Mouse (Mus musculus) myocyte (in vitro differentiated cells): ENCODE results near the gene Il1f5.

Source experiments
- CEBPB ChIP-seq: IDR thresholded peaks from 2 replicates; pipeline ENCODE4 v1.6.1; 2011; ENCODE audit warnings: mild to moderate bottlenecking, moderate library complexity; ENCODE audit not compliant: poor library complexity, insufficient read depth, severe bottlenecking
- E2F4 ChIP-seq: IDR thresholded peaks from one replicate; pipeline ENCODE4 v1.6.1; 2011; ENCODE audit warnings: mild to moderate bottlenecking, control low read depth, moderate library complexity; ENCODE audit not compliant: insufficient read depth
- MYOD1 ChIP-seq, 3 experiments: IDR thresholded peaks; one replicate each; pipeline ENCODE4 v1.6.1; 2011; ENCODE audit warnings: control low read depth in 2 of 3, low read depth in 2 of 3, mild to moderate bottlenecking in 2 of 3, moderate library complexity in 1 of 3; ENCODE audit not compliant: insufficient read length in 2 of 3, control insufficient read depth in 1 of 3
- MYOG ChIP-seq, 3 experiments: IDR thresholded peaks; one replicate each; pipeline ENCODE4 v1.6.1; 2011; ENCODE audit warnings: control low read depth in 2 of 3, low read depth in 2 of 3, mild to moderate bottlenecking in 2 of 3; ENCODE audit not compliant: insufficient read length in 2 of 3, control insufficient read depth in 1 of 3, insufficient read depth in 1 of 3
- POLR2A ChIP-seq: IDR thresholded peaks from one replicate; pipeline ENCODE4 v1.6.1; 2011; ENCODE audit warnings: low read depth, mild to moderate bottlenecking, control low read depth, moderate library complexity; ENCODE audit not compliant: insufficient read length
- POLR2AphosphoS2 ChIP-seq: IDR thresholded peaks from one replicate; pipeline ENCODE4 v1.6.1; 2011; ENCODE audit warnings: low read depth, control low read depth; ENCODE audit not compliant: insufficient read length
- REST ChIP-seq: IDR thresholded peaks from one replicate; pipeline ENCODE4 v1.6.1; 2011; ENCODE audit warnings: mild to moderate bottlenecking, control low read depth, moderate library complexity; ENCODE audit not compliant: insufficient read depth, insufficient read length
- SRF ChIP-seq: IDR thresholded peaks from one replicate; pipeline ENCODE4 v1.6.1; 2011; ENCODE audit warnings: low read depth; ENCODE audit not compliant: control insufficient read depth, insufficient read length
- TCF12 ChIP-seq: IDR thresholded peaks from one replicate; pipeline ENCODE4 v1.6.1; 2011; ENCODE audit warnings: mild to moderate bottlenecking, control low read depth; ENCODE audit not compliant: poor library complexity, insufficient read depth, severe bottlenecking
- USF1 ChIP-seq: IDR thresholded peaks from one replicate; pipeline ENCODE4 v1.6.1; 2011; ENCODE audit warnings: low read depth, mild to moderate bottlenecking, control low read depth, moderate library complexity

GRCm38 (mm10) chr2:24276654-24277053 is at the start of gene Il1f5:
- TF ChIP-seq USF1, result no peak
- no peak for TF ChIP-seq SRF
- TF ChIP-seq POLR2A, result no peak
- no peak for TF ChIP-seq MYOD1 (IDR thresholded peaks at IDR 0.05; ENCODE audit: control insufficient read depth in 1 of 3, insufficient read length in 2 of 3, low read depth in 2 of 3)
- TF ChIP-seq TCF12, result no peak
- no peak for TF ChIP-seq REST
- TF ChIP-seq POLR2AphosphoS2, result no peak
- TF ChIP-seq MYOG (IDR thresholded peaks at IDR 0.05; ENCODE audit: control insufficient read depth in 1 of 3, insufficient read depth in 1 of 3, insufficient read length in 2 of 3, low read depth in 2 of 3), result no peak
- TF ChIP-seq E2F4, result no peak
- TF ChIP-seq CEBPB, result no peak
